Mouse (Mus musculus) embryonic facial prominence, embryonic 11.5 days (tissue): ENCODE data around the gene Ube2q2. TPM values are rescaled to one million over a fixed set of nuclear protein-coding genes. Genes with fewer than 3 reads are reported as not detected.
"Not testable (repeated sequence)": the region's sequence is repeated elsewhere in the genome, so short reads cannot be mapped to it uniquely, and the experiment has no call there.

Source experiments
- ATAC-seq: fragments of 200-750 bp; cut with Nextera tagmentation; replicated peaks from 2 replicates; pipeline ENCODE4 v1.8.0; 2017; ENCODE audit warnings: low read depth; ENCODE audit not compliant: insufficient number of reproducible peaks, low FRiP score, low TSS enrichment
- DNase-seq: peaks from one replicate; pipeline ENCODE4 v3.0.0-alpha.2; 2015; ENCODE audit warnings: low spot score
- H3K27ac ChIP-seq: fragments of 300-500 bp; sonication (generic); replicated peaks from 2 replicates; pipeline ENCODE4 v1.5.1; 2014; ENCODE audit warnings: mild to moderate bottlenecking, low read depth, low read length, control low read depth
- H3K27me3 ChIP-seq: fragments of 300-500 bp; sonication (generic); 2 replicates; pipeline ENCODE4 v1.6.1; 2014; ENCODE audit warnings: mild to moderate bottlenecking, low read length, moderate library complexity, mixed read lengths; ENCODE audit not compliant: control insufficient read depth, insufficient read depth
- H3K36me3 ChIP-seq: fragments of 300-500 bp; sonication (generic); replicated peaks from 2 replicates; pipeline ENCODE4 v1.6.1; 2014; ENCODE audit warnings: low read depth, mild to moderate bottlenecking, low read length, moderate library complexity, mixed read lengths; ENCODE audit not compliant: control insufficient read depth, insufficient read depth
- H3K4me1 ChIP-seq: fragments of 300-500 bp; sonication (generic); 2 replicates; pipeline ENCODE4 v1.6.1; 2014; ENCODE audit warnings: low read length, mixed read lengths; ENCODE audit not compliant: control insufficient read depth, insufficient read depth
- H3K4me2 ChIP-seq: fragments of 300-500 bp; sonication (generic); 2 replicates; pipeline ENCODE4 v1.6.1; 2014; ENCODE audit warnings: low read depth, mild to moderate bottlenecking, control low read depth, low read length, moderate library complexity
- H3K4me3 ChIP-seq: fragments of 300-500 bp; sonication (generic); 2 replicates; pipeline ENCODE4 v1.5.1; 2014; ENCODE audit warnings: low read depth, low read length, control low read depth
- H3K9ac ChIP-seq: fragments of 300-500 bp; sonication (generic); replicated peaks from 2 replicates; pipeline ENCODE4 v1.6.1; 2014; ENCODE audit warnings: mild to moderate bottlenecking, control low read depth, low read length
- H3K9me3 ChIP-seq: fragments of 300-500 bp; sonication (generic); replicated peaks from 2 replicates; pipeline ENCODE4 v1.6.1; 2016; ENCODE audit warnings: mild to moderate bottlenecking, low read length, inconsistent platforms, mixed read lengths; ENCODE audit not compliant: control insufficient read depth
- WGBS: fragments of 180-500 bp; shearing (Covaris S2); extraction: QIAGEN DNeasy Blood & Tissue Kit; methylation state at CpG from one replicate; pipeline ENCODE4 v1.1.7; 2014; 5-methylcytosine and 5-hydroxymethylcytosine counted together
- polyA plus RNA-seq: library from polyadenylated mRNA; unstranded; fragments of >200 nt; fragmentation: Nextera tagmentation; extraction: Ambion mirVana; gene quantifications from 2 replicates; pipeline ENCODE4 v1.2.1, GENCODE M21; 2014

The Ube2q2 gene
- 41.1 and 48.0 TPM in 2 replicates for polyA plus RNA-seq

DNA sequence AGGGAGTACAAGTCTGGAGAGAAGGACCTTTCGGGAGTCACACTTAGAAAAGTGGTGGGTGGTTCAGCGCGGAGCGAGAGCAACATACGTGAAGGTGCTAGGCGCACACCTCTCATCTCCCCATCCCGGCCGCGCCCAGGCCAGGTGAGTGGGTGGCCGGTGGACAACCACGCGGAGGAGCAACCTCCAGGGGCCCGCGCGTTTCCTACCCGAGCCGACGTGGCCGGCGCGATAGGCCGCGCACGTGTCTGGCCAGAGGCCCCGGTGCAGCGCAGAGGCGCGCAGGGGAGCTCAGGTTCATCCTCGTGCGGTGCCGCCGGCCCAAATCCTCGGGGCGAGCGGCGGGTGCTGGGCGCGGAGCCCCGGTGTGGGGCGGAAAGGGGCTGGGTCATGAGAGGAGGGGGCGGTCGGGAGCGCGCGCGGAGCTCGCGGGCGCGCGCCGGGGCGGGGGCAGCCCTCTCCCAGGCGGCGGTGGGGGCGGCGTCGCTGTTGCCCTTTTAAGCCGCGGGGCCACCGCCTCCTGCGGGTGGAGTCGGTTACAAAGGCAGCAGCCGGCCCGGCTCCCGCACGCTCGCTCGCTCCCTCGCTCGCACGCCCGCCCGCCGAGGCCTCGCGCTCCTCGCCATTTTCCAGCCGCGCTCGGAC lies at the start of gene Ube2q2:
Ube2q2 (plus strand) TSS at position 1 of the 645 bp plus-strand sequence.
- whole genome bisulfite sequencing = under 1% methylated on average over 48 of the region's 81 CpGs
- DNase-seq (peak; percentile 86), ATAC-seq (peak; percentile 89)
- Histone ChIP-seq H3K9ac (peak within 1 kb of the TSS; percentile 93), H3K4me1 (no peaks in the 10 kb centered on the region), H3K27me3 (no peaks in the 10 kb centered on the region), H3K9me3 (no peaks in the 10 kb centered on the region), H3K4me3 (peak within 1 kb of the TSS; percentile 91), H3K4me2 (peak within 1 kb of the TSS; percentile 88), H3K36me3 (no peaks in the 10 kb centered on the region), H3K27ac (peak within 1 kb of the TSS; percentile 65)

DNA sequence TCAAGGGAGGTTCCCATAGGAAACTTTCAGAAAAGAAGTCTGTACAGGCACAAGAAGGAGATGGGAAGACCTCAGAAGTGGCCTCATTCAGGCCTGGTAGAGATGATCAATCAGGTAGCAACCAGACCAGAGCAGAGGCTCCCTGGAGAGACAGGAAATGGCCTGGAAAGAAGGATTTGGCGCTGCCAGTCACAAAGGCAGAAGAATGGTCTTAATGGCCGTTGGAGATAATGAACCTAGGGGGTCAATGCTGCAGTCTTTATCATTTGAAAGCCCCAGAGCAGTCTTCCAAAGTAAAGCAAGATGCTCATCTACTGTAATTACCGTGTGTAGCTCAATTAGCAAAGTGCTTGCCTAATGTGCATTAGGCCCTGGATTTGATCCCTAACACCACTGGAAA lies 47.5 kb upstream of the Ube2q2 start:
- Histone ChIP-seq H3K4me2 (no peak overlapping the region), H3K4me3 (no peak overlapping the region), H3K27me3 (no peaks in the 10 kb centered on the region), H3K9ac (no peak overlapping the region), H3K4me1 (no peaks in the 10 kb centered on the region), H3K9me3 (no peaks in the 10 kb centered on the region), H3K36me3 (no peaks in the 10 kb centered on the region), H3K27ac (no peak overlapping the region)
- ATAC-seq (no peak), DNase-seq (no peak)
- 55% methylated on average over 3 of the region's 3 CpGs for WGBS

GRCm38 (mm10) chr9:55102186-55102835 lies 46.3 kb upstream of the Ube2q2 start:
- ATAC-seq = no peak
- Histone ChIP-seq H3K27ac (no peak overlapping the region), H3K4me3 (no peak overlapping the region), H3K4me2 (no peak overlapping the region), H3K9ac (no peak overlapping the region), H3K27me3 (no peaks in the 10 kb centered on the region), H3K36me3 (no peaks in the 10 kb centered on the region), H3K4me1 (no peaks in the 10 kb centered on the region), H3K9me3 (no peaks in the 10 kb centered on the region)
- no peak for DNase-seq
- 90% methylated on average over 8 of the region's 8 CpGs for WGBS

DNA sequence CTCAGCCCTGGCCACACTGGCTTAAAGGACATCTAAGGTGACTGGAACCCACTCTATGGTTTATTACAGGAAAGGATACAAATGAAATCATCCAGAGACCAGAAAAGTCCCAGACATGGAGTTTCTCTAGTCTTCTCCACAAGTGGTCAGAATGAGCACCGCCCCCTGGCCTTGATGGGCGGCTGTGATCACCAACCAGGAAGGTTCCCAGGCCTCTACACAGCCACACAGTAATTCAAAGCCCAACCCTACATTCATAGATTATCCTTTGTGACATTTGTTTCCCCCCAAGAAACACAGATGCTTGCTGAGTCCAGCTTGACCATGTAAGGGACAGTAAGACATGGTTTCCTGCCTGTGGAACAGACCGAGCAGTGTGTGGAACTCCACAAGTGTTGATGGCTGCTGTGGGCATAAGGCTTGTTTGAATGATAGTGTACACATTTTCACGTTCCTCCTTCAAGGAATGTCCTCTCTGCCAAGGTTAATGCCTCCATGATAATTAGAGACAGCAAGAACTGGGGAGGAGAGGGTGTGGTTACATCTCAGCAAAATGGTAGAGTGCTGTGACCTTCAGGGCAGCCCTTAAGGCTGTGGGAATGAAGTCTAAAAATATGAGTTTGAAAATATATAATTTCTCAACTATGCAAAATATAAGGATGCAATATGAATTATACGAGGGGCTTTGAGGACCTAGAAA lies 45.6 kb upstream of the Ube2q2 start:
- ATAC-seq = no peak
- no peaks in the 10 kb centered on the region for H3K36me3 ChIP-seq
- H3K4me2 ChIP-seq = no peak overlapping the region
- no peaks in the 10 kb centered on the region for H3K27me3 ChIP-seq
- H3K9me3 ChIP-seq = no peaks in the 10 kb centered on the region
- no peaks in the 10 kb centered on the region for H3K4me1 ChIP-seq
- no peak overlapping the region for H3K27ac ChIP-seq
- no peak overlapping the region for H3K4me3 ChIP-seq
- no peak for DNase-seq
- H3K9ac ChIP-seq = no peak overlapping the region
- WGBS = 91% methylated on average over 5 of the region's 5 CpGs

GRCm38 (mm10) chr9:55110059-55110834 lies 38.4 kb upstream of the Ube2q2 start:
- DNase-seq = peak; percentile 95
- no peaks in the 10 kb centered on the region for H3K36me3 ChIP-seq
- no peak overlapping the region for H3K9ac ChIP-seq
- no peak overlapping the region for H3K4me3 ChIP-seq
- H3K4me2 ChIP-seq = no peak overlapping the region
- H3K9me3 ChIP-seq = no peaks in the 10 kb centered on the region
- H3K27me3 ChIP-seq = no peaks in the 10 kb centered on the region
- WGBS = 30% methylated on average over 16 of the region's 16 CpGs
- peak; percentile 92 for ATAC-seq
- H3K4me1 ChIP-seq = no peaks in the 10 kb centered on the region; the same call in 1 of the 2 replicates
- H3K27ac ChIP-seq = no peak overlapping the region

- H3K27ac ChIP-seq, H3K36me3 ChIP-seq, H3K9me3 ChIP-seq, H3K4me2 ChIP-seq, DNase-seq, H3K4me3 ChIP-seq, H3K27me3 ChIP-seq, H3K4me1 ChIP-seq, ATAC-seq, H3K9ac ChIP-seq: not testable (repeated sequence)
- 16% methylated on average over 2 of the region's 3 CpGs for WGBS
These were observed 37.8 kb upstream of the Ube2q2 start for GRCm38 (mm10) chr9:55110835-55111217.

GRCm38 (mm10) chr9:55114752-55115151 lies 33.9 kb upstream of the Ube2q2 start:
- no peak overlapping the region for H3K9ac ChIP-seq
- no peaks in the 10 kb centered on the region; the same call in 1 of the 2 replicates for H3K4me1 ChIP-seq
- H3K36me3 ChIP-seq = no peaks in the 10 kb centered on the region
- H3K27ac ChIP-seq = no peak overlapping the region
- no peaks in the 10 kb centered on the region for H3K27me3 ChIP-seq
- no peak overlapping the region for H3K4me3 ChIP-seq
- ATAC-seq (no peak), DNase-seq (no peak)
- H3K9me3 ChIP-seq = no peaks in the 10 kb centered on the region
- WGBS = 72% methylated on average over 1 of the region's 1 CpGs
- H3K4me2 ChIP-seq = no peak overlapping the region
